Mouse (Mus musculus): ENCODE results near the gene Agap2. TPM values are rescaled to one million over a fixed set of nuclear protein-coding genes. Genes with fewer than 3 reads are reported as not detected.

Agap2 gene
- polyA plus RNA-seq, 1 experiment from 2014 or later = 0.07 TPM

GRCm38 (mm10) chr10:127079665-127080391 lies 4.7 kb downstream of the Agap2 start:
- Histone ChIP-seq H3K4me2 (replicated peaks; ENCODE audit: low read depth) (peak overlapping the region; percentile 71), H3K9me3 (ENCODE audit: control insufficient read depth) (no peaks in the 10 kb centered on the region), H3K27me3 (replicated peaks; ENCODE audit: control insufficient read depth, insufficient read depth, low read length) (peaks cover 85% of the 10 kb centered on the region), H3K4me3 (ENCODE audit: low read depth, low read length) (peak overlapping the region; percentile 41), H3K9ac (ENCODE audit: low read depth, low read length) (peak overlapping the region; percentile 11; the same call in 1 of the 2 replicates), H3K4me1 (replicated peaks; ENCODE audit: control insufficient read depth, insufficient read depth, low read length) (peaks cover 5% of the 10 kb centered on the region; the same call in 1 of the 2 replicates), H3K27ac (ENCODE audit: low read depth, low read length) (no peak overlapping the region), H3K36me3 (ENCODE audit: control insufficient read depth, insufficient read depth) (no peaks in the 10 kb centered on the region)
- no peak for ATAC-seq
- WGBS = 3% methylated on average over 70 of the region's 70 CpGs
- TF ChIP-seq CTCF (IDR thresholded peaks at IDR 0.05; ENCODE audit: low read depth) = peak; percentile 49

- Histone ChIP-seq H3K36me3 (ENCODE audit: control insufficient read depth, insufficient read depth) (no peaks in the 10 kb centered on the region), H3K4me2 (replicated peaks; ENCODE audit: low read depth) (peak overlapping the region; percentile 55), H3K4me3 (ENCODE audit: low read depth, low read length) (peak overlapping the region; percentile 30), H3K27ac (ENCODE audit: low read depth, low read length) (no peak overlapping the region), H3K9me3 (ENCODE audit: control insufficient read depth) (no peaks in the 10 kb centered on the region), H3K9ac (ENCODE audit: low read depth, low read length) (0 out of 2 replicates have a peak overlapping the region, but pooled peaks have one; percentile 11), H3K4me1 (replicated peaks; ENCODE audit: control insufficient read depth, insufficient read depth, low read length) (peaks cover 5% of the 10 kb centered on the region; the same call in 1 of the 2 replicates), H3K27me3 (replicated peaks; ENCODE audit: control insufficient read depth, insufficient read depth, low read length) (peaks cover 83% of the 10 kb centered on the region)
- WGBS = 7% methylated on average over 48 of the region's 48 CpGs
- ATAC-seq = no peak
- no peak for TF ChIP-seq CTCF (IDR thresholded peaks at IDR 0.05; ENCODE audit: low read depth)
These were observed 6.1 kb downstream of the Agap2 start for GRCm38 (mm10) chr10:127080901-127081780.

- H3K9ac ChIP-seq (ENCODE audit: low read depth, low read length) = no peak overlapping the region
- ATAC-seq = 0 out of 2 replicates have a peak, but pooled peaks have one; percentile 15
- H3K27me3 ChIP-seq (replicated peaks; ENCODE audit: control insufficient read depth, insufficient read depth, low read length) = peaks cover 74% of the 10 kb centered on the region
- H3K4me1 ChIP-seq (replicated peaks; ENCODE audit: control insufficient read depth, insufficient read depth, low read length) = peaks cover 5% of the 10 kb centered on the region; the same call in 1 of the 2 replicates
- H3K4me2 ChIP-seq (replicated peaks; ENCODE audit: low read depth) = peak overlapping the region; percentile 55
- H3K36me3 ChIP-seq (ENCODE audit: control insufficient read depth, insufficient read depth) = no peaks in the 10 kb centered on the region
- H3K9me3 ChIP-seq (ENCODE audit: control insufficient read depth) = no peaks in the 10 kb centered on the region
- H3K4me3 ChIP-seq (ENCODE audit: low read depth, low read length) = no peak overlapping the region
- H3K27ac ChIP-seq (ENCODE audit: low read depth, low read length) = no peak overlapping the region
- 30% methylated on average over 8 of the region's 8 CpGs for WGBS
- TF ChIP-seq CTCF (IDR thresholded peaks at IDR 0.05; ENCODE audit: low read depth) = no peak
These were observed 7.0 kb downstream of the Agap2 start for GRCm38 (mm10) chr10:127081996-127082620.

- ATAC-seq = no peak
- peaks cover 70% of the 10 kb centered on the region for H3K27me3 ChIP-seq (replicated peaks; ENCODE audit: control insufficient read depth, insufficient read depth, low read length)
- H3K4me3 ChIP-seq (ENCODE audit: low read depth, low read length) = no peak overlapping the region
- no peaks in the 10 kb centered on the region for H3K36me3 ChIP-seq (ENCODE audit: control insufficient read depth, insufficient read depth)
- H3K9ac ChIP-seq (ENCODE audit: low read depth, low read length) = no peak overlapping the region
- no peak overlapping the region for H3K4me2 ChIP-seq (replicated peaks; ENCODE audit: low read depth)
- no peaks in the 10 kb centered on the region for H3K9me3 ChIP-seq (ENCODE audit: control insufficient read depth)
- WGBS = 31% methylated on average over 8 of the region's 8 CpGs
- peaks cover 5% of the 10 kb centered on the region; the same call in 1 of the 2 replicates for H3K4me1 ChIP-seq (replicated peaks; ENCODE audit: control insufficient read depth, insufficient read depth, low read length)
- 0 out of 2 replicates have a peak, but pooled peaks have one; percentile 7 for TF ChIP-seq CTCF (IDR thresholded peaks at IDR 0.05; ENCODE audit: low read depth)
- 0 out of 2 replicates have a peak overlapping the region, but pooled peaks have one; percentile 7 for H3K27ac ChIP-seq (ENCODE audit: low read depth, low read length)
These were observed 8.3 kb downstream of the Agap2 start for GRCm38 (mm10) chr10:127083292-127083914.

DNA sequence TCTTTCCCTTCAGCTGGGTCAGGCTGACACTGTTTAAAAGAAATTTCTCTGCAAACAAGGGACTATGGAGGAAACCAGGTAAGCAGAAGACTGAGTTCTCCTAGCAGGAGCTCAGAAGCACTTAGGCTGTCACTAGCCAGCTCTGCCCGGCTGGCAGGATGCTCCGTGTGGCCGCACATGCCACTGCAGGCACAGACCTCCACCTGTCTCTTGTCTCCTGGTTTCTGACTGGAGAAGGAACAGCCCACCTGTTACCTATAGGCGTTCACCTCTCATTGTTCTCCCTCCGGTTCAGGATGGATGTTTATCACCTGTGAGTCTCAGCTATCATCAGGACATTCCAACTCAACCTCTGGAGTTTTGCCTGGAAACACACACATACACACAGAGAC lies 8.8 kb downstream of the Agap2 start:
- TF ChIP-seq CTCF (IDR thresholded peaks at IDR 0.05; ENCODE audit: low read depth) = peak; percentile 17; the same call in 1 of the 2 replicates
- Histone ChIP-seq H3K27ac (ENCODE audit: low read depth, low read length) (no peak overlapping the region), H3K4me2 (replicated peaks; ENCODE audit: low read depth) (no peak overlapping the region), H3K36me3 (ENCODE audit: control insufficient read depth, insufficient read depth) (no peaks in the 10 kb centered on the region), H3K4me3 (ENCODE audit: low read depth, low read length) (no peak overlapping the region), H3K9ac (ENCODE audit: low read depth, low read length) (no peak overlapping the region), H3K27me3 (replicated peaks; ENCODE audit: control insufficient read depth, insufficient read depth, low read length) (peaks cover 66% of the 10 kb centered on the region), H3K4me1 (replicated peaks; ENCODE audit: control insufficient read depth, insufficient read depth, low read length) (peaks cover 5% of the 10 kb centered on the region; the same call in 1 of the 2 replicates), H3K9me3 (ENCODE audit: control insufficient read depth) (no peaks in the 10 kb centered on the region)
- ATAC-seq = no peak
- WGBS = 23% methylated on average over 5 of the region's 5 CpGs
